17 mouse cellular contexts compared by ENCODE assay signal in genomic region chr11:62825222-62826105, GRCm38 (mm10). TPM values are rescaled to one million over a fixed set of nuclear protein-coding genes. Genes with fewer than 3 reads are reported as not detected.
DNase-seq lines count a peak whose midpoint lies in the region; ATAC-seq and TF ChIP-seq lines count a peak whose summit lies in the region.
"Had no signal": no experiment of that assay in that cellular context is flagged by ENCODE, and none has a peak within 500 bp of the region (broad histone marks: within the 10 kb centered on the region; RNA-seq: fewer than 3 reads in every experiment).

No protein-coding gene starts in this region.

- no peak for TF ChIP-seq CTCF in liver, adult 2 months (IDR thresholded peaks at IDR 0.05; ENCODE audit: low read depth, low read length)
- TF ChIP-seq CTCF in small intestine, adult 2 months (IDR thresholded peaks at IDR 0.05; ENCODE audit: extremely low read depth, insufficient read length, insufficient replicate concordance, low read depth, low read length) = no peak

- H3K9ac ChIP-seq in embryonic facial prominence, embryonic 14.5 days (ENCODE audit: low read depth, low read length) = no peak overlapping the region
- no peak overlapping the region for H3K9ac ChIP-seq in liver, adult 2 months (ENCODE audit: low read depth, low read length)
- H3K9ac ChIP-seq in liver, embryonic 12.5 days = no peak overlapping the region
- H3K9ac ChIP-seq in embryonic facial prominence, embryonic 15.5 days = no peak overlapping the region
- H3K9ac ChIP-seq: embryonic facial prominence, embryonic 13.5 days; forebrain, embryonic 13.5 days; liver, embryonic 15.5 days had no signal

- H3K9me3 ChIP-seq in embryonic facial prominence, embryonic 14.5 days (ENCODE audit: control insufficient read depth, low read length) = no peaks in the 10 kb centered on the region
- H3K9me3 ChIP-seq in embryonic facial prominence, embryonic 10.5 days = no peaks in the 10 kb centered on the region
- H3K9me3 ChIP-seq in liver, embryonic 12.5 days (replicated peaks) = no peaks in the 10 kb centered on the region
- H3K9me3 ChIP-seq in embryonic facial prominence, embryonic 15.5 days (replicated peaks) = no peaks in the 10 kb centered on the region
- H3K9me3 ChIP-seq: embryonic facial prominence, embryonic 13.5 days; forebrain, embryonic 13.5 days; liver, embryonic 15.5 days had no signal

- peaks cover 19% of the 10 kb centered on the region; the same call in 1 of the 2 replicates for H3K36me3 ChIP-seq in embryonic facial prominence, embryonic 14.5 days (ENCODE audit: control insufficient read depth, insufficient read depth, low read length)
- no peaks in the 10 kb centered on the region for H3K36me3 ChIP-seq in embryonic facial prominence, embryonic 10.5 days (replicated peaks)
- H3K36me3 ChIP-seq in liver, adult 2 months (ENCODE audit: control insufficient read depth, insufficient read depth, low read length) = no peaks in the 10 kb centered on the region
- H3K36me3 ChIP-seq in liver, embryonic 12.5 days = no peaks in the 10 kb centered on the region
- peaks cover 13% of the 10 kb centered on the region; the same call in 1 of the 2 replicates for H3K36me3 ChIP-seq in embryonic facial prominence, embryonic 15.5 days
- H3K36me3 ChIP-seq in small intestine, adult 2 months (ENCODE audit: control insufficient read depth, insufficient read depth, low read length) = peaks cover 13% of the 10 kb centered on the region
- H3K36me3 ChIP-seq: liver, embryonic 15.5 days had no signal

- peak; percentile 31 for DNase-seq in embryonic facial prominence, embryonic 14.5 days (ENCODE audit: low spot score)
- no peak for DNase-seq in embryonic facial prominence, embryonic 10.5 days (ENCODE audit: low spot score)
- peak; percentile 30 for DNase-seq in liver, adult 2 months (ENCODE audit: extremely low read depth, low read depth, low spot score)
- DNase-seq in layer of hippocampus, adult 11-12 months (ENCODE audit: low spot score) = no peak
- DNase-seq: cerebellum, postnatal 25 days; heart, adult 2 months; heart, postnatal 10 days; right cerebral cortex, adult 18-20 months; thymus, adult 2 months had no signal

- no peak overlapping the region for H3K4me3 ChIP-seq in embryonic facial prominence, embryonic 14.5 days (ENCODE audit: low read depth, low read length)
- H3K4me3 ChIP-seq in embryonic facial prominence, embryonic 10.5 days = no peak overlapping the region
- H3K4me3 ChIP-seq in liver, adult 2 months (ENCODE audit: insufficient read depth, low read depth, low read length) = no peak overlapping the region
- no peak overlapping the region for H3K4me3 ChIP-seq in liver, embryonic 12.5 days
- H3K4me3 ChIP-seq in embryonic facial prominence, embryonic 15.5 days (replicated peaks) = no peak overlapping the region
- no peak overlapping the region for H3K4me3 ChIP-seq in small intestine, adult 2 months (ENCODE audit: low read depth, low read length)
- H3K4me3 ChIP-seq: embryonic facial prominence, embryonic 13.5 days; forebrain, embryonic 13.5 days; heart, adult 2 months; liver, embryonic 15.5 days had no signal

- peak; percentile 42; the same call in 1 of the 2 replicates for ATAC-seq in embryonic facial prominence, embryonic 14.5 days (ENCODE audit: low read depth)
- ATAC-seq in liver, embryonic 12.5 days = no peak
- ATAC-seq in embryonic facial prominence, embryonic 15.5 days (ENCODE audit: insufficient number of reproducible peaks, low FRiP score, low TSS enrichment, low read depth) = 0 out of 2 replicates have a peak, but pooled peaks have one; percentile 40
- no peak for ATAC-seq in granulocyte monocyte progenitor cell, adult 5-6 weeks (replicated peaks; ENCODE audit: poor library complexity, severe bottlenecking)
- ATAC-seq: forebrain, embryonic 13.5 days; hindbrain, postnatal 0 days had no signal

- no peak for TF ChIP-seq POLR2A in liver, adult 2 months (IDR thresholded peaks at IDR 0.05; ENCODE audit: extremely low read depth, insufficient read depth, low read length)
- TF ChIP-seq POLR2A in small intestine, adult 2 months (IDR thresholded peaks at IDR 0.05; ENCODE audit: low read depth, low read length) = no peak

- peaks cover 21% of the 10 kb centered on the region; the same call in 1 of the 2 replicates for H3K4me1 ChIP-seq in embryonic facial prominence, embryonic 14.5 days (ENCODE audit: control insufficient read depth, insufficient read depth, low read length)
- peaks cover 11% of the 10 kb centered on the region for H3K4me1 ChIP-seq in embryonic facial prominence, embryonic 10.5 days
- H3K4me1 ChIP-seq in liver, adult 2 months (ENCODE audit: control insufficient read depth, insufficient read depth, low read length) = 0 out of 2 replicates have a peak, but pooled peaks cover 4% of the 10 kb centered on the region
- H3K4me1 ChIP-seq in liver, embryonic 12.5 days = peaks cover 12% of the 10 kb centered on the region
- peaks cover 25% of the 10 kb centered on the region for H3K4me1 ChIP-seq in embryonic facial prominence, embryonic 15.5 days
- H3K4me1 ChIP-seq in small intestine, adult 2 months (ENCODE audit: control insufficient read depth, insufficient read depth, insufficient read length, low read length) = peaks cover 31% of the 10 kb centered on the region

- H3K27me3 ChIP-seq in embryonic facial prominence, embryonic 14.5 days (replicated peaks; ENCODE audit: control insufficient read depth, insufficient read depth, low read length) = no peaks in the 10 kb centered on the region
- H3K27me3 ChIP-seq in embryonic facial prominence, embryonic 10.5 days (replicated peaks; ENCODE audit: low read depth, poor library complexity, severe bottlenecking) = 0 out of 2 replicates have a peak, but pooled peaks cover 5% of the 10 kb centered on the region
- no peaks in the 10 kb centered on the region for H3K27me3 ChIP-seq in liver, adult 2 months (ENCODE audit: control insufficient read depth, insufficient read depth, low read length)
- peaks cover 19% of the 10 kb centered on the region for H3K27me3 ChIP-seq in liver, embryonic 12.5 days (replicated peaks)
- no peaks in the 10 kb centered on the region for H3K27me3 ChIP-seq in embryonic facial prominence, embryonic 15.5 days
- H3K27me3 ChIP-seq in small intestine, adult 2 months (ENCODE audit: control insufficient read depth, insufficient read depth, low read length) = no peaks in the 10 kb centered on the region
- H3K27me3 ChIP-seq: embryonic facial prominence, embryonic 13.5 days; forebrain, embryonic 13.5 days had no signal

- no peaks in the 10 kb centered on the region for H3K79me2 ChIP-seq in liver, adult 2 months (ENCODE audit: control insufficient read depth, insufficient read depth, low read length)

- H3K4me2 ChIP-seq in embryonic facial prominence, embryonic 14.5 days (ENCODE audit: low read depth, low read length) = no peak overlapping the region
- no peak overlapping the region for H3K4me2 ChIP-seq in liver, embryonic 12.5 days
- H3K4me2 ChIP-seq in embryonic facial prominence, embryonic 15.5 days (replicated peaks) = no peak overlapping the region
- H3K4me2 ChIP-seq: embryonic facial prominence, embryonic 13.5 days; forebrain, embryonic 13.5 days; liver, embryonic 15.5 days had no signal

- H3K27ac ChIP-seq in embryonic facial prominence, embryonic 14.5 days (replicated peaks; ENCODE audit: low read depth, low read length) = no peak overlapping the region
- H3K27ac ChIP-seq in embryonic facial prominence, embryonic 10.5 days (replicated peaks) = no peak overlapping the region
- H3K27ac ChIP-seq in liver, adult 2 months (replicated peaks; ENCODE audit: insufficient read depth, low read depth, low read length) = no peak overlapping the region
- H3K27ac ChIP-seq in liver, embryonic 12.5 days = no peak overlapping the region
- H3K27ac ChIP-seq in embryonic facial prominence, embryonic 15.5 days (replicated peaks) = 0 out of 2 replicates have a peak overlapping the region, but pooled peaks have one; percentile 28
- H3K27ac ChIP-seq in small intestine, adult 2 months (ENCODE audit: insufficient read depth, low read depth, low read length) = peak overlapping the region; percentile 44; the same call in 1 of the 2 replicates
- H3K27ac ChIP-seq: embryonic facial prominence, embryonic 13.5 days; forebrain, embryonic 13.5 days; heart, adult 2 months; hindbrain, postnatal 0 days; liver, embryonic 15.5 days had no signal

- 78% methylated on average over 9 of the region's 9 CpGs for WGBS in embryonic facial prominence, embryonic 14.5 days
- WGBS in embryonic facial prominence, embryonic 10.5 days = 81% methylated on average over 9 of the region's 9 CpGs
- 79% methylated on average over 9 of the region's 9 CpGs for WGBS in liver, adult 2 months
- 65% methylated on average over 9 of the region's 9 CpGs for WGBS in liver, embryonic 12.5 days (ENCODE audit: insufficient replicate concordance)
- 76% methylated on average over 9 of the region's 9 CpGs for WGBS in embryonic facial prominence, embryonic 15.5 days
- WGBS in small intestine, adult 2 months = 38% methylated on average over 9 of the region's 9 CpGs

RNA-seq across cellular contexts. Expression of gene Trim16, which starts 5.4 kb away (rescaled TPM):
- 14.3 and 16.5 TPM in 2 replicates for polyA plus RNA-seq in embryonic facial prominence, embryonic 14.5 days (2014; fragmentation: Nextera tagmentation; extraction: Ambion mirVana)
- 2.9 and 3.7 TPM in 2 replicates for polyA plus RNA-seq in embryonic facial prominence, embryonic 10.5 days (2016; fragmentation: Nextera tagmentation; extraction: Ambion mirVana)
- total RNA-seq in liver, adult 2 months (2014; rRNA removed) = 0.18 and 0.27 TPM in 2 replicates
- polyA plus RNA-seq in liver, adult 2 months (2012; rRNA removed) = 0.10 and 0.18 TPM in 2 replicates
- polyA plus RNA-seq in liver, embryonic 12.5 days (2016; fragmentation: Nextera tagmentation; extraction: Ambion mirVana) = 1.5 and 1.8 TPM in 2 replicates
- polyA plus RNA-seq in embryonic facial prominence, embryonic 15.5 days (2015; fragmentation: Nextera tagmentation; extraction: Ambion mirVana) = 19.8 and 20.9 TPM in 2 replicates
- 3.8 and 10.9 TPM in 2 replicates for polyA plus RNA-seq in small intestine, adult 2 months (2012; rRNA removed)
- 12.2 and 29.7 TPM in 2 replicates for total RNA-seq in granulocyte monocyte progenitor cell, adult 5-6 weeks (2014; fragmentation: Nextera tagmentation)
- 19.3 and 22.9 TPM in 2 replicates for total RNA-seq in granulocyte monocyte progenitor cell, adult 5-6 weeks (2017)

RNA-seq across cellular contexts. Expression of gene Fbxw10, which starts 21.4 kb away (rescaled TPM):
- 0.60 and 0.62 TPM in 2 replicates for polyA plus RNA-seq in embryonic facial prominence, embryonic 14.5 days (2014; fragmentation: Nextera tagmentation; extraction: Ambion mirVana)
- 0.40 and 0.81 TPM in 2 replicates for polyA plus RNA-seq in embryonic facial prominence, embryonic 10.5 days (2016; fragmentation: Nextera tagmentation; extraction: Ambion mirVana)
- 0.13 TPM in 1 of 2 replicates, not detected in the other for total RNA-seq in liver, adult 2 months (2014; rRNA removed)
- polyA plus RNA-seq in liver, adult 2 months (2012; rRNA removed) = not detected in 2 replicates
- polyA plus RNA-seq in liver, embryonic 12.5 days (2016; fragmentation: Nextera tagmentation; extraction: Ambion mirVana) = 0.17 and 0.28 TPM in 2 replicates
- 0.72 and 1.1 TPM in 2 replicates for polyA plus RNA-seq in embryonic facial prominence, embryonic 15.5 days (2015; fragmentation: Nextera tagmentation; extraction: Ambion mirVana)
- 0.06 and 0.37 TPM in 2 replicates for polyA plus RNA-seq in small intestine, adult 2 months (2012; rRNA removed)
- 2.5 and 4.9 TPM in 2 replicates for total RNA-seq in granulocyte monocyte progenitor cell, adult 5-6 weeks (2014; fragmentation: Nextera tagmentation)
- total RNA-seq in granulocyte monocyte progenitor cell, adult 5-6 weeks (2017) = 4.7 and 6.7 TPM in 2 replicates

RNA-seq across cellular contexts. Expression of gene Zfp286, which starts 36.2 kb away (rescaled TPM):
- 17.8 and 26.7 TPM in 2 replicates for polyA plus RNA-seq in embryonic facial prominence, embryonic 14.5 days (2014; fragmentation: Nextera tagmentation; extraction: Ambion mirVana)
- polyA plus RNA-seq in embryonic facial prominence, embryonic 10.5 days (2016; fragmentation: Nextera tagmentation; extraction: Ambion mirVana) = 25.6 and 28.5 TPM in 2 replicates
- 0.07 and 0.18 TPM in 2 replicates for total RNA-seq in liver, adult 2 months (2014; rRNA removed)
- not detected in 2 replicates for polyA plus RNA-seq in liver, adult 2 months (2012; rRNA removed)
- 2.8 and 3.0 TPM in 2 replicates for polyA plus RNA-seq in liver, embryonic 12.5 days (2016; fragmentation: Nextera tagmentation; extraction: Ambion mirVana)
- 22.4 and 23.4 TPM in 2 replicates for polyA plus RNA-seq in embryonic facial prominence, embryonic 15.5 days (2015; fragmentation: Nextera tagmentation; extraction: Ambion mirVana)
- 0.04 and 0.14 TPM in 2 replicates for polyA plus RNA-seq in small intestine, adult 2 months (2012; rRNA removed)
- total RNA-seq in granulocyte monocyte progenitor cell, adult 5-6 weeks (2014; fragmentation: Nextera tagmentation) = 3.2 and 7.5 TPM in 2 replicates
- total RNA-seq in granulocyte monocyte progenitor cell, adult 5-6 weeks (2017) = 2.4 and 2.8 TPM in 2 replicates

RNA-seq across cellular contexts. Expression of gene Tvp23b, which starts 53.8 kb away (rescaled TPM):
- polyA plus RNA-seq in embryonic facial prominence, embryonic 14.5 days (2014; fragmentation: Nextera tagmentation; extraction: Ambion mirVana) = 74.2 and 82.0 TPM in 2 replicates
- 45.4 and 50.0 TPM in 2 replicates for polyA plus RNA-seq in embryonic facial prominence, embryonic 10.5 days (2016; fragmentation: Nextera tagmentation; extraction: Ambion mirVana)
- 23.8 and 31.0 TPM in 2 replicates for total RNA-seq in liver, adult 2 months (2014; rRNA removed)
- polyA plus RNA-seq in liver, adult 2 months (2012; rRNA removed) = 10.1 and 12.1 TPM in 2 replicates
- 32.2 and 35.0 TPM in 2 replicates for polyA plus RNA-seq in liver, embryonic 12.5 days (2016; fragmentation: Nextera tagmentation; extraction: Ambion mirVana)
- 79.9 and 81.1 TPM in 2 replicates for polyA plus RNA-seq in embryonic facial prominence, embryonic 15.5 days (2015; fragmentation: Nextera tagmentation; extraction: Ambion mirVana)
- polyA plus RNA-seq in small intestine, adult 2 months (2012; rRNA removed) = 3.3 and 5.5 TPM in 2 replicates
- total RNA-seq in granulocyte monocyte progenitor cell, adult 5-6 weeks (2014; fragmentation: Nextera tagmentation) = 23.8 and 24.3 TPM in 2 replicates
- total RNA-seq in granulocyte monocyte progenitor cell, adult 5-6 weeks (2017) = 37.7 and 48.3 TPM in 2 replicates

Comparison
In these comparisons a context has a peak if more than half of its experiments do, and no peak if none do; other contexts are left out.
1. DNase-seq: peak in embryonic facial prominence, embryonic 14.5 days (single experiment) and liver, adult 2 months (single experiment); none in embryonic facial prominence, embryonic 10.5 days (single experiment) and layer of hippocampus, adult 11-12 months (single experiment).
2. H3K27ac ChIP-seq: peak in embryonic facial prominence, embryonic 15.5 days (single experiment) and small intestine, adult 2 months (single experiment); none in embryonic facial prominence, embryonic 14.5 days (single experiment), embryonic facial prominence, embryonic 10.5 days (single experiment), liver, adult 2 months (single experiment) and liver, embryonic 12.5 days (single experiment).
3. ATAC-seq: peak in embryonic facial prominence, embryonic 14.5 days (single experiment) and embryonic facial prominence, embryonic 15.5 days (single experiment); none in liver, embryonic 12.5 days (single experiment) and granulocyte monocyte progenitor cell, adult 5-6 weeks (single experiment).